Mouse (Mus musculus): ENCODE results near the gene Aar2. TPM values are rescaled to one million over a fixed set of nuclear protein-coding genes. Genes with fewer than 3 reads are reported as not detected.

Aar2 gene
- polyA plus RNA-seq, 1 experiment from 2014 or later, result 29.2 TPM

DNA sequence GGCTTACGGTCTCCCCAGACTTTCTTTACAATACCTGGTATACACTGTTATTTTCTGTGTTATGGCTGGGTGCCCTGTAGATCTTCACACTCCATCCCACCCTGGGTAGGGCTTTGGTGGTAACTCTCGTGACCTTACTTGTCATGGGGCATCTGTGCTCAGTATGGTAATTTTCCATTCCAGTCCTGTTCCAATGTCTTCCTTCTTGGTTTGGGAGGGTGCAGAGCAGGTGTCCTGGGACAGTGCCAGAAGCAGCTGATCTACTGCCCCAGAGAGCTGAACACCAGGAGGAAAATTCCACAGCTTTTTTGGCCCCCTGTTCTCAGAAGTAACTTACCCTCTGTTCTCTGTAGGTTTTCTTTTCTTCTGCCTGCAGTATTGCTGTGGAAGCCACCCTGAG, 19.1 kb downstream of the Aar2 start:
- DNase-seq (ENCODE audit: low spot score), result no peak

DNA sequence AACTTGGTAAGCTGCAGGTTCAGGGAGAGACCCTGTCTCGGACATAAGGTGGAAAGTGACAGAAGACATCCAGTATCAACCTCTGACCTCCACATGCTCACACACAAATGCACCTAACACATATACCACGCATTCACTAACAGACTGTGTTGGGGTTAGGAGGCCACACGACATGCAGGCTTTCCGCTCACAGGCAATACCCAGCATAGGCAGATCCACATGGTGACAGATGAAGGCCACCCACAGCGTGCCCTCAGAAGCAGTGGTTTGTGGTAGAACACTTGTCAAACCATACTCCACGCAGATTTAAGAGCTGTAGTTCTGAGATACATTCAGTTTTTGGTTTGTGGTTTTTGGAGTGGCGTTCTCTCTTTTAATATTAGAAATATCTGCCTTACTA, 21.3 kb downstream of the Aar2 start:
- no peak for DNase-seq (ENCODE audit: low spot score)

DNA sequence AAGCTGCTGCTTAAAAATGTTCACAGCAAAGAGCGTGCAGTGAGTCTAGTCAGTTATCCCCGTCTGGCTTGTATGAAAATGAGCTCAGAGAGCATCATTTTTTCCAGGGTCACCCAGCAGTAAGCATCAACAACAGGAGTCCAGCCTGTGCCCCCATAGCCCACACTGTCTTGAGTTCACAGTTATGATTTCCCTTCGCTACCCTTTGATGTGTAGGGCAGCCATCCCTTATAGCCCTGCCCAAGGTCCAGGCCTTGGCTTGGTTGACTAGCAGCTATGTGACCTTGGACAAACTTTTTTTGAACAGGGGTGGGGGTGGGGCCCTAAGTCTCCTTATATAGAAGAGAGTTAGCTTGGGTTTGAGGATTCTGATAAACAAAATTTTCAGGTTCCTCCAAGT, 21.9 kb downstream of the Aar2 start:
- no peak for DNase-seq (ENCODE audit: low spot score)

DNA sequence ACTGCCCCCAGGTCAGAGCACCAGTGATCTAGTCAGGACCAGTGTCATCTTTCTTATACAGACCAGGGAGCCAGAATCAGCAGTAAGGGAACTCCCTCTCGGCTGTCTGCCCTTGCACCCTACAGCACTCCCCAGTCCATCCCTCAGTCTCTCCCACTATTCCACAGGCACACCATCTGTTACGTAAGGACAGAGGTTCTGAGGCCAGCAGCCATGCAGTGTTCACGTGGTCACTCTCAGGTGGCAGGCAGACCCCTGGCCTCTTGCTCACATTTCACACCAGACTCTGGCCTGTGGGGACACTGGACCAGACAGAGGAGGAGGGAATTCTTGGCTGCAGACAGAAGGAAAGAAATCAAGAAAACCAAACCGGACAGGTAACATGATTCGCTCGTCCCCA, 24.1 kb downstream of the Aar2 start:
- no peak for DNase-seq (ENCODE audit: low spot score)

DNA sequence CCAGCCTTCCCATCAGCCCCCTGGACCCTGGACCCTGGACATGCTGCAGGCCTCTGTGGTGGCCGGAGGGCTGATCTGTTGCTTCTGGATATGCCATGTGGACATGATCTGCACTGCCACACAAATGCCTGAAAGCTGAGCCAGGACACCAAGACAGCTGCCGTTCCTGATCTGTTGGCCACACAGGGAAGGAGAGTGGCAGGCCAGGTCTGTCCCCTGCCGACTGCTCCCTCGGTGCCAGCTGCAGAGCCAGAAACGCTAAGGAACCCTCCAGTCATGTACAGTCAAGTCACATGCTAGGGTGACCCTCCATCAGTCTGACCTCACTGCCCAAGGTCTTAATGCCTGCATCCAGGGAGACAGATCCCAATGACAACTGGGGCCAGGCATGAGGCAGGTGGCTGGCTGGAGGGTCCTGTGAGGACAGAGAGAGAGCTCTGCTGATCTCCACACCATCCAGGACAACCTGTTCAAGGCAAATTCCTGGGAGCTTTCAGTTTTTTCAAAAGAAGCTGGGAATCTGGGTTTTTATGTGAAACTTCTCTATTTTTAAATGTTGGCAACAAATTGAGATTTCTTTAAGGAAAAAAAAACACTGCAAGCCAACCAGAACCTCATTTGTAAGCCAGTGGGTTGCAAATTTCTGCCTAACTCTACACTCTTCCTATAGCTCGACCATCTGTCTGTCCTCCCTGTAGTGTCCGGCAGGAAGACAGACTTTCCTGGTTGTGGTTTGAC, 29.6 kb downstream of the Aar2 start:
- DNase-seq (ENCODE audit: low spot score), result no peak

DNA sequence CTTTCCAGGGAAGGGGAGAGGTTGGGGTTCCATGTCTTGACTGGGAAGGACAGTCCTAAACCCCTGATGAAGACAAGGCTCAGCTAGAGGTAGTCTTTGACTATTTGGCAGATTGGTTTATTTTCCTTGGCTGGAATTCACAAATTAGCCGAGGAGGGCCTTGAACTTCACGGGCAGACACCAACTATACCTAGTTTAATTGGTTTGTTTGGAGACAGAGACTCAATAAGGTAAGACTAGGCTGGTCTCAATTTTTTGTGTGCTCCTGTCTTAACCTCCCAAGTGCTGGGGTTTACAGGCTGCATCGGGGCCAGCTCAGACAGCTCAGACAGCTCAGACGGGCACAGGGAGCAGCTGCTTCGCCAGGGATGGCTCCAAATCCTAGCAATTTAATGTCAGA, 33.1 kb downstream of the Aar2 start:
- no peak for DNase-seq (ENCODE audit: low spot score)

DNA sequence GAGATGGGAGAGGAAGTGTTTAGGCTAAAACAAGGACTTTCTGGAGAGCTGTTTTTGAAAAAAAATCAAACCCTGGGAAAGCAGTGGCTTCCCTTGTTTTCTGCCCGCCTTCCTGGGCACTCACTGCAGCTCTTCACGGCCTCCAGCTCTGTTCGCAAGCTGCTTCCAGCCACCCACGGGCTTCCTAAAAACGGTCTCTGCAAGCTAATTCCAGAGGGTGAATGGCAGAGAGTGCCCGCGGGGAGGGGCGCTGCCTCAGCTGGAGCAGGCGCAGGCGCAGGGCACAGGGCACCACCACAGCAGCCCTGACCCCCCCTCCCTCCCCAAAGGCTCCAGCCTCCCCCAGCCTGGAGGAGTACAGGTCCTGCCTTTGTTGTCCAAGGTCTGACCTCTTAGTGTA, 33.9 kb downstream of the Aar2 start:
- no peak for DNase-seq (ENCODE audit: low spot score)

DNA sequence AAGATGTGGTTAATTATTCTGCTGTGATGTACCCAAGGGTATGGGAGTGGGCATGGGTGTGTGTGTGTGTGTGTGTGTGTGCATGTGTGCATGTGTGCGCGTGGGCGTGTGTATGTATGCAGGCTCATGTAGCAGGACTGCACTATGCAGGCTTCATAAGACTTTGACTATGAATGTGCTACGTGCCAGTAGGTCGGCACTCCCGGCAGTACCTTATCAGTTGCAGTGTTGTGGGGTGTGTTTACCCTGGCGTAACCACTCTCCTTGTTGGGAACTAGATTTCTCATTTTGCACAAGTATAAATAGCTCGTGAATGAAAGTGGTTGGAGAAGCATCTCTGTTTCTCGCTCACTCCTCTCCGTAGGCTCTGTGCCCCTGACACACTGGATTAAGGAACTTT, 35.5 kb downstream of the Aar2 start:
- no peak for DNase-seq (ENCODE audit: low spot score)

DNA sequence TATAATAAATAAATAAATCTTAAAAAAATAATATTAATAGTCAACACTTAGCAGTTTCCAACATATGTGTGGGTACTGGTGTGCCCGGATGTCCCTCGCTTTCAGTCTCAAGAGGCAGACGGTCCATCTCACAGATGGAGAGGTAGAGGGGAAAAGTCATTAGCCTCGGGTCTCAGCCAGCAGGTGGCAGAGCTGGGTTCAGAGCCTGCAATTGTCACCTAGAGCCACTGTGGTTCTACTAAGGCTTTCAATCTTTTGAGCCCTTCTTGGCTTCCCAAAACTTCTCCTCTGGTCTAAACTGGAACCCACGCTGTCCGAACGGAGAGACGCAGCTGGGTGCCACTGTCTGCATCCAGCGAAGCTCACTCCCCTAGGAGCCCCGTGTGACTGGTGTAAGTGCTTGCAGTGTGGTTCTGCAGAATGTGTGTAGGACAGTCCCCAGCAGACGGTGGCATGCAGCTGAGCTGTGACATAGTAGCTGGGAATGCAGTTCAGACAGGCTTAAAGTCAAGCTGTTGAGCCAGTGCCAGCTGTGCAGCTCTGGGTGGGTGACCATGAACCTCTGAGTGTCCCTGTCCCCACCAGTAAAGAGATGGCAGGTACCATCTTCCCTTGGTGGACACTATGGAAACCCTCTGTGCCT, 36.9 kb downstream of the Aar2 start:
- DNase-seq (ENCODE audit: low spot score), result no peak

DNA sequence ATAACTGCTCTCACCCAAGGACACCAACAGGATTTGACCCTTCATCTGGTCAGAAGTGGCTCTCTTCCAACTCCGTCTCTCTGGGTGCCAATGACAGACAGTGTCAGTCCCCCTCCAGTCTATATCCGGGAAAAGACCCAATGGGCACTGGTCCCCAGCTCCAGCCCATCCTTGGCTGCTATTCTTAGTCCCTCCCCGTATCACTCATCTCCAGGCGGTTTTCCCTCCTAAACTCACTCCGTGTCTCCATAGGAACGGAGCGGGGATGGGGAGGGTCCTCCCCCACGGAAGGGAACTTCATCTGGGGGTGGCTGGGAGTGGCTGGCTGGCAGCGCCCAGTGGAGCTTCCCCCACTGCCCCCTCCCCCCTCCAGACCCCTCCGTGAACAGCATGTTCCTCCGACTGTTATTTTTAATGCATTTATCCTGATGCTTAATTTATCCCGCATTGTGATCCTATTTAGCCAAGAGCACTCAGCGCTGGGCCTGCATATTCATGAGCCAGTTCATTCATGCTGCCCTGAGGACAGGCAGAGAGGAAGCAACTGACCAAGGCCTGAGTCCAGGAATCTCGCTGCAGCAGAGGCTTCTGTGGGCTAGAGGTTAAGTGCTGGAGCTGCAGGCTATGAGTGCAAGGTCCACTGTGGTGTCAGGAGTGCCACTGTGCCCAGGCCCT, 37.5 kb downstream of the Aar2 start:
- no peak for DNase-seq (ENCODE audit: low spot score)

DNA sequence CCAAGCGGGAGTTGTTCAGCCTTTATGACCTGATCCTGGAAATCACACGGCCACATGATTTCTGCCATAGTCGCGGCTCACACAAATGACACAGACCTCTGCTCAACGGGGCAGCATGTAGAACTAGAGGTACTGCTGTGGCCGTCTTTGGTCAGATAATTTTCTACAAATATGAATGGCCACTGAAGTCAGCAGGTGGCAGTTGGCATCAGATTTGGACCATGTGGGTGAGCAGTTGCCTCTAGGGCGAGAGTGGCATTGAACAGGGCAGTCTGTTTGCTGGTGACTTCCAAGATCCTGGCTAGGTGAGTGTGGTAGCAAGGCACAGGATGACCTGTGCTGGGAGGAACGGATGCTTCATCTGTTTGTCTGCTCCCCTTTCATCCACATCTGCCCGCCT, 42.1 kb downstream of the Aar2 start:
- no peak for DNase-seq (ENCODE audit: low spot score)

DNA sequence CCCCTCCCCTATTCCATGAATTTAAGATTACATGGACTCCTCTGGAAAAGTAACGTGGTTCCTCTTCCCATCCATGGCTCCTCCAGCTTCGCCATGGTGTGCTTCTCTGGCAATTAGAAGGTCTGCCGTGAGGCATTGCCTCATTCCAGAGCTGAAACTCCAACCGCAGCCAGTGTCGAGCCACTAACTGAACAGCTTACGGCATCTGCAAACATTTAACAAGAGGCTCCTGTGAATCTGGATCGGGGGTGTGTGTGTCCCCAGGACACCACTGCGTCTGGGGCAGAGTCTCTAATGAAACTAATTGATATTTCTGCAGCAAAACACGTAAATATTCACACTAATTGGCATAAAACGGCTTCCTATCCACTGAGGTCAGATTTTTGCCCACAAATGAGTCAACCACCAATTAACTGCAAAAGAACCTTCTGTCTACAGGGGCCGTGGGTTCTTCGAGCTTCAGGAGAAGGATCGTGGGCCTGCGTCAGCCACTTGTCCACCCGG, 47.7 kb downstream of the Aar2 start:
- DNase-seq (ENCODE audit: low spot score), result no peak

DNA sequence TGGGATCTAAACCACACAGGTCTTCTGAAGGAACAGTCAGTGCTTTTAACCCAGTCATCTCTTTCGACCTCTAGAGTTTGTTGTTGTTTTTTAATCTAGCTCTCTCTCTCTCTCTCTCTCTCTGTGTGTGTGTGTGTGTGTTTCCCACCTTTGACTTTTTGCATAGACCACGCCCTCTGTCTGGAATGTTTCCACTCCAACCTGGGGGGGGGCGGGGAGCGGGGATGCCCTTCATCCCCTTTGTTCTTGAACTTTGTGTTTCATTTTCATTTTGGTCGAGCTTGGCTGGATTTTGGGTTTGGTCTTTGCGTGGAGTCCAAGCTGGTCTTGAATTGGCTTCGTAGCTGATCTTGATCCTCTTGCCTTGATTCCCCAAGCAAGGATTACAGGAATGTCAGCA, 55.2 kb downstream of the Aar2 start:
- DNase-seq (ENCODE audit: low spot score), result no peak

DNA sequence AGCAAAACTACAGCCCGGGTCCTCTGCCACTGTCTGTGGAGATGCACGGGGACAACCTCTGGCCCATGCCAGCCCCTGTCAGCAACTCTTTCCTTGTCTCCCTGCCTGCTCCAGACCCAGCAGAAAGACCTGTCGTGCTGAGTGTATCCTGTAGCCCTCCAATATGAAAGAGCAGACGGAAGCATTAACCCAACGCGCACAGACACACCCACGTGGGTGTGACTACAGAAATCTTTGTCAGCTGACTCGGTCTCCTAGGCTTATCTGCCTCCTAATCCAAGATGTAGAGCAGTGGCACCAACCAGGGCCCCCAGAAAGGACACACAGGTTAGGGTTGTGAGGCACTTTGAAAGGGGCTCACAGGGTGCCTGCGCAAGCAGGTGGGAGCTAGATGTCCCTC, 56.3 kb downstream of the Aar2 start:
- no peak for DNase-seq (ENCODE audit: low spot score)

DNA sequence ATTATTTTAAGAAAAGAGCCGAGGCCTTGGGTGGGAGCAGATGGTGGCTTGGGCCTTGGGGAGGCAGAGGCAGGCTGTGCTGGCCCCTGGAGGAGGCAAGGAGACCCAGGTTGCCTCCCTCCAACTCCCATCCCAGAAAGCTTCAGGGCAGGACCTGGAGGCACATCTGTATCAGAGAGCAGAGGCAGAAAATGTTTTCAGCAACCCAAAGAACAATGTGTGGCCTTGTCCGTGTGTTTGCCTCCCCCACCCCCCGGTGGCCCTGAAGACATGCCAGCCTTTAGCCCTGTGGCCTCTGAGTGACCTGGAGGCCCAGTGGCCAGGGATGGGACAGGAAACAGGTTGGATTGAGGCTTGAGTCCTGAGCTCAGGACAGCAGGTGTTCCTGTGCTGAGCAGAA, 57.8 kb downstream of the Aar2 start:
- DNase-seq (ENCODE audit: low spot score), result no peak

DNA sequence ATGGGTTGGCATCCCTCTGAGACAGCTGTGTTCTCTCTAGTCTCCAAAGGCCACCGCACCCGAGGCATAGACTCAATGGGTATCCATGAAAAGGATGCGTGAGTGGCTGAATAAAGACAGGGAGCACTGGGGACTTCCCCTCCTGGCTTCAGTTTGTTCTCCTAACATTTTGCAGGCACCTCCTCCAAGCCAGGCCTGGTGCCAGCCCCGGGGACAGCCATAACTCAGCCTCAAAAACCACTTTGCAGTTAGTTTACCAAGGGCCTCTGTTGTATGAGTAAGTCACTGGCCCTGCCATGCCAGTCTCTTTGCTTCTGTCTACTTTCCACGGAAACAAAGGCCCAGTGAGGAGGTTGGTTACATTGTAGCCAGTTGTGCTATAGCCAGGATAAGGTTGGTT, 58.6 kb downstream of the Aar2 start:
- DNase-seq (ENCODE audit: low spot score), result no peak

DNA sequence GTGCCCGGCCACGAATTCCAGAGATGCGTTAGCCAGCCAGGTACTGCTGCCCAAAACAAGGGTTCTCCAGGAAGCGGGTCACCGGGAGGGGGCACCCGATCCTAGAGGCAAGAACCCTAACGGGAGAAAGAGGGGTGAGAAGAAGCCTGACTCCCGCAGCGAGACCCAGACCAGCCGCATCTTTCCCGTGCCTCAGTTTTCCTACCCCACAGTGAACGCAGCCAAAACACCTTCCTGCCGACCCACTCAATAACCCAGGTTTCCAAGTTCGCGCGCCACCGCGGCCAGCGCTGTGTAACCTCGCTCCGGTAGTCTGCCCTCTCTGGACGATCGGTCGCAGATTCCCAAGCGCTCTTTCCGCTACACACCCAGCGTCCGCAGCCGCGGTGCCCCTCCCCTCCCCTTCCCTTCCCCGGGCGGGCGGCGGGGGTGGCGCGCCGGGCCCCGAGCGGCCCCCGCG, 65.7 kb downstream of the Aar2 start:
- peak; percentile 21 for DNase-seq (ENCODE audit: low spot score)

DNA sequence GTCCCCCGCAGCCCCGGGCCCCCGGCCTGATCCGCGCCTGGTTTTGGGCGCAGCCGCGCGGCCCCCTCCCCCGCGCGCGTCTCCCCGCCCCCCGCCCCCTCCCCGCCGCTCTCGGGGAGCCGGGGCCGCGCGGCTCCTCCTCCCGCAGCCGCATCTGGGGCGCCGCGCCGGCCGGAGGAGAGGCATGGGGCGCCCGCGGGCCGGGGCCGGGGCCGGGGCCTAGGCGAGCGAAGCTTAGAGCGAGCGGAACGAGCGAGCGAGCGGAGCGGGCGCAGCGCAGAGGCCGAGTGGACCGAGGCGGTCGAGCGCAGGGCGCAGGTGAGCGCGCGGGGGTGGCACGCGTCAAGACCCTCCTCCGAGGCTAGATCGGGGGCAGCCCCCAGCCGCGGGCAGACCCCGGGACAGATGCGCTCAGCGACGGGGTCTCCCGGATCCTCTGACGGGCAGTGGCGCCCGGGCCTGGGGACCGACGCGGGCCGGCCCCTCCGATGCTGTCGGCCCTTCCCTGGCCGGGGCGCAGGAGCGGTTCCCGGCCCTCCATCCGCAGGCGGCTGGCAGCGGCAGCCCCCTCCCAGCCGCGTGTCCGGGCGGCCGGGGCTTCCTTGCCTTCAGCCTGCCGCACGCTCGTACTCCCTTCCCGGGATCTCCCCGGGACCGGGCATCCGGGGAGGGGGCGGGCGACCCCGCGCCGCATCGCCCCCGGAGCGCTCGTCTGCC, 66.3 kb downstream of the Aar2 start, which contains the start of gene Dlgap4:
Gene Dlgap4 (plus strand): TSS at position 165 of the 717 bp plus-strand sequence.
- no peak for DNase-seq (ENCODE audit: low spot score)

DNA sequence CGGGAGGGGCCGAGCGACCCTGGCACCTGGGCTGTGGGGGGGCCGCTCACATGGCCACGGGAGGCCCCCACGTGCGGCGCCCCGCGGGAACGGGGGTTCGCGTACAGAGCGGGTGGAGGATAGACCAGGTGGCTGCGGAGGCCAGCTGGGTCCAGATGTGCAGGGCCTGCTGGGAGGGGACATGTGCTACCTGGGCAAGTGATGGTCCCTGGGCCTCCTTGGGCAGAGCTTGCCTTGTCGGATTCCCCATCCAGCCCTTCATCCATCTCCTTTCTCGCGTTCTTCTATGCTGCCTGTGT, 66.8 kb downstream of the Aar2 start:
- DNase-seq (ENCODE audit: low spot score), result no peak

DNA sequence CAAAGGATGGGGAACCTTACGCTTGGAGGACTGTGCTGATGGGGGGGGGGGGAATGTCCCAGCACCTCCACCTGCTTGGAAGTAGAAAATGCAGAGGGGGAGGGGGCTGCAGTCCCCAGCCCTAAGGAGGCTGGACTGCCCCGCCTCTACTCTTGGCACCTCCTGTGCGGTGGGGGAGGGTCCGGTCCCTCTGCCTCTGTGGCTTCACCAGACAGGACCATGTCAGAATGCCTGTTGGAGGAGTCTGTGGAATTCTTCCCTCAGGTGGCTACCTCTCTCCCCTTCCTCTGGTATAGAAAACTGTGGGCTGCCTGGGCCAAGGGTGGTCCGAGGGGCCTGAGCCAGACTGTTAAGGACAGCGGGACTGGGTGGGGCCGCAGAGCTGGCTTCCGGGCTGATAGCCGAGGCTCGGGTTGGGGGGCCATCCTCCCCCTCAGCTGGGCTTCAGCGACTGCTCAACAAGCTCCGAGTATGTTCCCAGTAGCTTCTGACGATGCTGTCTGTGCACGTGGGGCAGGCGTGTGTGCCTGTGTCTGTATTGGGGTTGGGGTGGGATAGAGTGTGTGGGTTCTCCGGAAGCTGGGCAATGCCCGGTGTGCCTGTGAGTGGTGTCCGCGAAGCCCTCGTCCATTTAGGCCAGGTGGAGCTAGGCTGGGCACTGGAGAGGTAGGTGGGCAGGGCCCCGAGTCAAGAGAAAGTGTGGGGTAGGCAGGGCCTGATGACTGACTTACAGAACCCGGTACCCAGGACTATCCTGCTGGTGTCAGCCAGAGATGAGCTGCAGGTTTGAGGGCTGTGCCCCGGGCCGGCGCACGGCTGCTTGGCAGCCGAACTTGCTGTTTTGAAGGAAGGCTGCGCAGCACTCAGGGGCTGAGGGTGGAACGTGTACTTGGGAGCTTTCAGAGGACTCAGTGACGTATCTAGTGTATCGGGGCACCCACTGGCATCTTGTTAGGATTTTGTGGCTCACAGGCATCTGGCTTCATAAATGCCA, 67.6 kb downstream of the Aar2 start:
- DNase-seq (ENCODE audit: low spot score), result no peak

DNA sequence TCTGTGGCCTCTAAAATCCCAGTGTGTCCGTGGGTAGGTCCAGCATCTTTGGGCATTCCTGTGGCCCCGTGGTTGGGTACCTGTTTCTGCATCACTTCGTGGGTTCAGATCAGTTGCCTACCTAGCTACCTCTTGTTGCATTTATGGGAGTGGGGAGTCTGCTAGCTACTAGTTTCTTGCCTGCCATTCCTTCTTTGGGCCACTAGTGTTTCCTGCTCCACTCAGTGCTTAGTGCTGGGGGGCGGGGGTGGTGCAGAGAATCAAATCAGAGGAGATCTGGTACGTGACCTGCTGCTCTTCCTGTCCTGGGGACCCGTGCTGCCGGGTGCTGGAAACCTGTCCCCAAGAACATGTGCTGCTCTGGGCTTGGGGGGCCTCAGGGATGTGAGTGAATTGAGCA, 69.1 kb downstream of the Aar2 start:
- DNase-seq (ENCODE audit: low spot score), result no peak
